Mouse (Mus musculus) heart, embryonic 15.5 days (tissue): ENCODE data around the gene Fcmr. TPM values are rescaled to one million over a fixed set of nuclear protein-coding genes. Genes with fewer than 3 reads are reported as not detected.

Source experiments
- ATAC-seq: fragments of 200-750 bp; cut with Nextera tagmentation; replicated peaks from 2 replicates; pipeline ENCODE4 v1.8.0; 2017; ENCODE audit warnings: low read depth, moderate TSS enrichment; ENCODE audit not compliant: insufficient number of reproducible peaks, insufficient read depth, low FRiP score
- H3K27ac ChIP-seq: fragments of 300-500 bp; sonication (generic); 2 replicates; pipeline ENCODE4 v1.5.1; 2015; ENCODE audit warnings: mild to moderate bottlenecking, inconsistent platforms
- H3K27me3 ChIP-seq: fragments of 300-500 bp; sonication (generic); 2 replicates; pipeline ENCODE4 v1.6.1; 2015; ENCODE audit warnings: inconsistent platforms
- H3K36me3 ChIP-seq: fragments of 300-500 bp; sonication (generic); 2 replicates; pipeline ENCODE4 v1.6.1; 2015; ENCODE audit warnings: mild to moderate bottlenecking, inconsistent platforms
- H3K4me1 ChIP-seq: fragments of 300-500 bp; sonication (generic); replicated peaks from 2 replicates; pipeline ENCODE4 v1.6.1; 2015; ENCODE audit warnings: inconsistent platforms
- H3K4me2 ChIP-seq: fragments of 300-500 bp; sonication (generic); 2 replicates; pipeline ENCODE4 v1.6.1; 2015; ENCODE audit warnings: inconsistent platforms, mild to moderate bottlenecking, moderate library complexity
- H3K4me3 ChIP-seq: fragments of 300-500 bp; sonication (generic); 2 replicates; pipeline ENCODE4 v1.5.1; 2015; ENCODE audit warnings: mild to moderate bottlenecking, inconsistent platforms
- H3K9ac ChIP-seq: fragments of 300-500 bp; sonication (generic); 2 replicates; pipeline ENCODE4 v1.6.1; 2015; ENCODE audit warnings: mild to moderate bottlenecking, inconsistent platforms
- H3K9me3 ChIP-seq: fragments of 300-500 bp; sonication (generic); replicated peaks from 2 replicates; pipeline ENCODE4 v1.6.1; 2016; ENCODE audit warnings: inconsistent platforms
- WGBS: fragments of 180-500 bp; shearing (Covaris S2); methylation state at CpG from one replicate; pipeline ENCODE4 v1.1.7; 2015; ENCODE audit warnings: mixed read lengths; 5-methylcytosine and 5-hydroxymethylcytosine counted together
- polyA plus RNA-seq: library from polyadenylated mRNA; unstranded; fragments of >200 nt; fragmentation: Nextera tagmentation; extraction: Ambion mirVana; gene quantifications from 2 replicates; pipeline ENCODE4 v1.2.1, GENCODE M21; 2015

The Fcmr gene
- polyA plus RNA-seq, 1 experiment from 2014 or later: 1.6 TPM

DNA sequence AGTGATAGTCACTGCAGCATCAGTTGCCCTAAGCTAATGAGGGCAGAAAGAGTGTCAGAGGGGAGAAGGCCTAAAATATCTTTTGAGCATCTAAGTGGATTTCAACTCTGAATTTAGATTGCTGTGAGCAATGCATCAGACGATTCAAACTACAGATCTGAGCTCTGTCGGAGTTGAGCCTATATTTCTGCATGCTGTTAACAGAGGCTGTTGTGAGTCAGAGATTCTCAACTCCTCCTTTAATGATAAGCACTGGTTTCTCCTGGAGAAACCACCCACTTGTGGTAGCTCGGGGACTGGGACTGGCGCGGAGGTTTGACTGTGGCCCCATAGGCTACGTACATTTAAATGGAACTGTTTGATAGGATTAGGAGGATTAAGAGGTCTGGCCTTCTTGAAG lies 29.0 kb downstream of the Fcmr start:
- WGBS: 44% methylated on average over 6 of the region's 6 CpGs
- H3K4me3 ChIP-seq: no peak overlapping the region
- ATAC-seq: no peak
- H3K27ac ChIP-seq: no peak overlapping the region
- H3K27me3 ChIP-seq: no peaks in the 10 kb centered on the region
- H3K9me3 ChIP-seq: no peaks in the 10 kb centered on the region
- H3K4me1 ChIP-seq: no peaks in the 10 kb centered on the region
- no peak overlapping the region for H3K4me2 ChIP-seq
- no peaks in the 10 kb centered on the region for H3K36me3 ChIP-seq
- H3K9ac ChIP-seq: no peak overlapping the region

DNA sequence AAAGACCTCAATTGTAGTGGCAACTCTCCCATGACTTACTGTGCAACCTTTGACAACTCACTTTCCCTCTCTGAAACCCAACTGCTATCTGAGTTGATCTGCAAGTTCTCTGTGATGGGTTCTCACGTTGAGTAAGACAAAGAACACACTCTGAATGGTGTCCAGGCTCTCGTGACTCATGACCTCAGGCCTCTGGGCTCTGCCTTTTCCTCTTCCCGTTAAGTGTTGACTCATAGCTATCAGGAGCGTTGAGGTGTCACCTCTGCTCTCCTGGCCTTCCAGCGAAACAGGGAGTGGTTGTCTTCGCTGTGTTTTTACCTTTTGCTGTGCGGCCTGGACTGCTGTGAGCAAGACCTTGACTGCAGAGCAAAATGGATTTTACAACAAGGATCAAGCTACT lies 37.0 kb downstream of the Fcmr start:
- Histone ChIP-seq H3K4me2 (no peak overlapping the region), H3K4me1 (no peaks in the 10 kb centered on the region), H3K9me3 (no peaks in the 10 kb centered on the region), H3K27ac (no peak overlapping the region), H3K36me3 (no peaks in the 10 kb centered on the region), H3K27me3 (no peaks in the 10 kb centered on the region), H3K9ac (no peak overlapping the region), H3K4me3 (no peak overlapping the region)
- 57% methylated on average over 7 of the region's 7 CpGs for WGBS
- ATAC-seq: no peak

DNA sequence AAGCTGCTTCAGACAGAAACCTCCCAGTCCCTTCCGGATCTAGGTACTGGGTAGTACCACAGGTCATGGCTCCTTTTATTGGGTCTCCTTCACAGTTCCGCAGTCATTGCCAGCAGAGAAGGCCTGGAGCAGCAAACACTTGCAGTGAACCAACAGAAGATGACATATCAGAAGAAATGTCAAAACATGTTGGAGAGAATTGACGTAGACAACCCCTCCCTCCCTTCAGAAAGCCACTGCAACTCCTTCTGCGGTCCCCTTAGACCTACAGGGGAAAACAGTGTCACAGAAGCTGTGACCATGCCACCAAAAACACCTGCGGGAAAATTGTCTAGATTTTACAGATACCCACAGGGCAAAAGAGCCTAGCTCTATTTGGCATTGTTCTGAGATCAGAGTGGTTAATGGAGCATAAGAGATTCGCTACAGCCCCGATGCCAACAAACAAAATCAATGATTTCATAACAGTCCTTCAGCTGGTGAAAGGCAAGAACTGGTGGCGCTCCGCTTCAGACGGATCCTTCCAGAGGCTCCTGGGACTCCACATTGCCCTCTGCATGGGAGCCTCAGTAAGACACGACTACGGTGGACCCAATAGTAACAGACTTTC lies 46.0 kb downstream of the Fcmr start, which contains the start of gene Il20:
Gene Il20, minus strand, starts transcription at position 51 of the 610 bp plus-strand sequence.
- H3K36me3 ChIP-seq: no peaks in the 10 kb centered on the region

DNA sequence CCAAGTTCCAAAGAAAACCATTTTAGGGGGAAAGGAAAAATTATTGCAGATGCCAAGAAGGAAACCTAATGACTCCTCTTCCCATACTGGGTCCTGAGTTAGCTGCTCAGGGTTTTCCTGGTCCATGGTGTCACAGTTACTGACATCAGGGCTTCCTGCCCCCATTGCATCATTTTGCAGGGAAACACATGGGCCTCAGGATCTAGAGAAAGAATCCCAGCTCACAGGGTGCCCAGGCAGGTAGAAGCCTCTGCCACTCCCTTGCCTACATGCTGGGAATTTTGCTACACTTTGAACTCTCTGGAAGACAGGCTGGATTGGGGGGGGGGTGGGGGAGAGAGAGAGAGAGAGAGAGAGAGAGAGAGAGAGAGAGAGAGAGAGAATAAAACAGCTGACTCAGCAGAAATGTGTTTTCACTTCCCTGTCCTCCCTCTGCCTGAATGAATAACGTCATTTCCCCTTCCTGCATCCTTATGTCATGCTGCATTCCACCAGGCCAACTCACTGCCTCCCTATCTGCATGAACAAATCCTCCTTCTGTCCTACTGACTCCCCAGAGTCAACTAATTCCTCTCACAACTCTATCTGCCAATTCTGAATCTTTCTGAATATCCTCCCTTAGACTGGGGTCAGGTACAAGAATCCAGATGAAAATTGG lies 53.0 kb downstream of the Fcmr start:
- 13% methylated on average over 1 of the region's 1 CpGs for WGBS
- no peaks in the 10 kb centered on the region for H3K4me1 ChIP-seq
- H3K36me3 ChIP-seq: no peaks in the 10 kb centered on the region
- H3K27me3 ChIP-seq: no peaks in the 10 kb centered on the region
- H3K4me3 ChIP-seq: no peak overlapping the region
- no peak overlapping the region for H3K27ac ChIP-seq
- no peaks in the 10 kb centered on the region for H3K9me3 ChIP-seq
- no peak overlapping the region for H3K4me2 ChIP-seq
- ATAC-seq: no peak
- H3K9ac ChIP-seq: no peak overlapping the region

More for the DNA sequence above, 46.0 kb downstream of the Fcmr start, which contains the start of gene Il20:
- Histone ChIP-seq H3K9me3 (no peaks in the 10 kb centered on the region), H3K9ac (no peak within 1 kb of the TSS), H3K27ac (no peak within 1 kb of the TSS), H3K4me1 (no peaks in the 10 kb centered on the region), H3K4me2 (no peak within 1 kb of the TSS), H3K4me3 (no peak within 1 kb of the TSS), H3K27me3 (no peaks in the 10 kb centered on the region)
- WGBS: 85% methylated on average over 12 of the region's 12 CpGs
- ATAC-seq: no peak

DNA sequence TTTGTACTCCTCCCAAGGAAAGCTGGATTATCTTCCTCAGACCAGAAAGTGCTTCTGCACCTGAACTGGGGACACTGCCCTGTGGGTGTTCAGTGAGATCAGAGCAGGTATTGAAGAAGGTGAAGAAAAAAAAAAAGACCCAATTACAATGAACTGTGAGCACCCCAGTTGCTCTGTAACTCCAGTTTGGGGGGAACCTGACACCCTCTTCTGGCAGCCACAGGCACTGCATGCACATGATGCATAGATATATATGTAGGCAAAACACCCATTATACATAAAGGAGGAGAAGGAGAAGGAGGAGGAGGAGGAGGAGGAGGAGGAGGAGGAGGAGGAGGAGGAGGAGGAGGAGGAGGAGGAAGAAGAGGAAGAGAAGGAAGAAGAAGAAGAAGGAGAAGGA lies 61.0 kb downstream of the Fcmr start:
- Histone ChIP-seq H3K4me1 (no peaks in the 10 kb centered on the region), H3K27me3 (no peaks in the 10 kb centered on the region), H3K9ac (no peak overlapping the region), H3K36me3 (no peaks in the 10 kb centered on the region), H3K9me3 (no peaks in the 10 kb centered on the region), H3K27ac (no peak overlapping the region), H3K4me3 (no peak overlapping the region), H3K4me2 (no peak overlapping the region)
- ATAC-seq: no peak

Other genes starting within 250 kb of the Fcmr start
- gene Zp3r, start 236.0 kb upstream of the Fcmr start, polyA plus RNA-seq: not detected in 2 replicates
- not detected in 2 replicates for gene C4bp, start 204.0 kb upstream of the Fcmr start, polyA plus RNA-seq
- 0.16 TPM in 1 of 2 replicates, not detected in the other for gene Gm29427, start 149.9 kb upstream of the Fcmr start, polyA plus RNA-seq
- 9.5 and 10.5 TPM in 2 replicates for gene Yod1, start 148.3 kb upstream of the Fcmr start, polyA plus RNA-seq
- 6.2 and 7.2 TPM in 2 replicates for gene Pfkfb2, start 136.4 kb upstream of the Fcmr start, polyA plus RNA-seq
- 0.89 and 2.0 TPM in 2 replicates for gene AA986860, start 133.7 kb upstream of the Fcmr start, polyA plus RNA-seq
- gene Fcamr, start 64.8 kb upstream of the Fcmr start, polyA plus RNA-seq: 0.06 and 0.08 TPM in 2 replicates
- 0.05 TPM in 1 of 2 replicates, not detected in the other for gene Pigr, start 39.0 kb upstream of the Fcmr start, polyA plus RNA-seq
- gene Il24, start 21.8 kb downstream of the Fcmr start, polyA plus RNA-seq: not detected in 2 replicates
- not detected in 2 replicates for gene Il20, start 45.8 kb downstream of the Fcmr start, polyA plus RNA-seq
- not detected in 2 replicates for gene Il19, start 74.4 kb downstream of the Fcmr start, polyA plus RNA-seq
- gene Il10, start 154.2 kb downstream of the Fcmr start, polyA plus RNA-seq: 0.42 TPM in 1 of 2 replicates, not detected in the other
- gene Mapkapk2, start 232.2 kb downstream of the Fcmr start, polyA plus RNA-seq: 57.5 and 69.4 TPM in 2 replicates